Mouse (Mus musculus) heart, adult 2 months (tissue): Measurements from ENCODE around the gene Cpped1. TPM values are rescaled to one million over a fixed set of nuclear protein-coding genes. Genes with fewer than 3 reads are reported as not detected.

Experiments used
- DNase-seq, 2 experiments: peaks; one replicate each; pipeline ENCODE4 v3.0.0; 2021
- H3K27ac ChIP-seq: fragments of 200-600 bp; 2 replicates; pipeline ENCODE4 v1.8.1; 2022
- H3K27me3 ChIP-seq: fragments of 200-500 bp; 2 replicates; pipeline ENCODE4 v1.6.1; 2012; ENCODE audit warnings: mild to moderate bottlenecking, low read length, inconsistent platforms, mixed read lengths; ENCODE audit not compliant: control insufficient read depth, insufficient read depth
- H3K36me3 ChIP-seq: fragments of 200-500 bp; 2 replicates; pipeline ENCODE4 v1.6.1; 2012; ENCODE audit warnings: low read length, inconsistent platforms; ENCODE audit not compliant: control insufficient read depth, insufficient read depth
- H3K4me1 ChIP-seq: fragments of 200-500 bp; 2 replicates; pipeline ENCODE4 v1.6.1; 2011; ENCODE audit warnings: low read length; ENCODE audit not compliant: control insufficient read depth, insufficient read depth
- H3K4me3 ChIP-seq: fragments of 200-600 bp; 2 replicates; pipeline ENCODE4 v1.8.1; 2022
- H3K79me2 ChIP-seq: fragments of 200-500 bp; replicated peaks from 2 replicates; pipeline ENCODE4 v1.6.1; 2012; ENCODE audit warnings: mild to moderate bottlenecking, inconsistent platforms, low read length, moderate library complexity, mixed read lengths; ENCODE audit not compliant: control insufficient read depth, insufficient read depth
- H3K9ac ChIP-seq: fragments of 200-500 bp; 2 replicates; pipeline ENCODE4 v1.6.1; 2012; ENCODE audit warnings: low read depth, mild to moderate bottlenecking, control low read depth, inconsistent platforms, low read length, mixed read lengths
- CTCF ChIP-seq: fragments of 200-600 bp; IDR thresholded peaks from 2 replicates; pipeline ENCODE4 v1.8.1; 2022; ENCODE audit warnings: antibody characterized with exemption, mild to moderate bottlenecking, moderate library complexity
- EP300 ChIP-seq: fragments of 200-500 bp; IDR thresholded peaks from 2 replicates; pipeline ENCODE4 v1.6.1; 2011; ENCODE audit warnings: low read depth, low read length, control low read depth; ENCODE audit not compliant: insufficient read depth
- POLR2A ChIP-seq: fragments of 200-500 bp; IDR thresholded peaks from 2 replicates; pipeline ENCODE4 v1.6.1; 2011; ENCODE audit warnings: mild to moderate bottlenecking, low read depth, low read length, control low read depth; ENCODE audit not compliant: insufficient read depth
- WGBS: fragments of 180-500 bp; shearing (Covaris S2); methylation state at CpG from one replicate; pipeline ENCODE4 v1.1.7; 2018; 5-methylcytosine and 5-hydroxymethylcytosine counted together
- intact Hi-C: fragments of 180-260 bp; cut with DNase I; formaldehyde crosslinking; loops from one replicate; pipeline ENCODE4 v1.15.1; 2025
- long read RNA-seq: library from polyadenylated mRNA; stranded (forward); transcript quantifications from one replicate; pipeline ENCODE4 v2.0.0, GENCODE M21; 2021
- polyA plus RNA-seq: library from polyadenylated mRNA; depleted of rRNA; stranded (reverse); fragments of >200 nt; gene quantifications from 2 replicates; pipeline ENCODE4 v1.2.3, GENCODE M21; 2012; rRNA removed
- total RNA-seq, 2 experiments: library from RNA; stranded (reverse); gene quantifications; 2 replicates each; pipeline ENCODE4 v1.2.3; 2021

Cpped1 gene
- total RNA-seq = 10 to 100 TPM; 49.8 to 54.1 TPM
- 30.1 and 41.6 TPM in 2 replicates for polyA plus RNA-seq
- long read RNA-seq, transcript Cpped1-202 (4 exons, 2,663 nt) = major isoform, 25 of 33 reads
- long read RNA-seq, partial matches to known transcripts = 0 of 33 reads
- long read RNA-seq, other reads (novel, unspliced or antisense) = 8 of 33 reads

- peak; percentile 21; the same call in 1 of the 2 replicates for TF ChIP-seq CTCF
- TF ChIP-seq POLR2A = peak; percentile 95
- no peak for TF ChIP-seq EP300
- Histone ChIP-seq H3K27me3 (no peaks in the 10 kb centered on the region), H3K9ac (peak within 1 kb of the TSS; percentile 88), H3K36me3 (peaks cover 11% of the 10 kb centered on the region), H3K27ac (peak within 1 kb of the TSS; percentile 98), H3K4me3 (peak within 1 kb of the TSS; percentile 92), H3K4me1 (peaks cover 11% of the 10 kb centered on the region), H3K79me2 (0 out of 2 replicates have a peak, but pooled peaks cover 1% of the 10 kb centered on the region)
- peak; percentile 91 to 93 for DNase-seq
- intact Hi-C loops = loop anchor here (1.0 to 5.0 kb wide), 3 partner anchors 29 to 732 kb away; partner anchors contain the start of genes Gspt1 and Zc3h7a
- under 1% methylated on average over 32 of the region's 32 CpGs for WGBS
These were observed at the start of gene Cpped1 for GRCm38 (mm10) chr16:11909035-11909591. Gene Cpped1, minus strand, starts transcription at chr16:11909445.

GRCm38 (mm10) chr16:11940477-11940876, 31.2 kb upstream of the Cpped1 start:
- no peaks in the 10 kb centered on the region for H3K79me2 ChIP-seq
- no peaks in the 10 kb centered on the region for H3K4me1 ChIP-seq
- TF ChIP-seq POLR2A = no peak
- peak; percentile 98 for TF ChIP-seq CTCF
- DNase-seq = peak; percentile 21 to 46
- H3K27ac ChIP-seq = no peak overlapping the region
- H3K36me3 ChIP-seq = no peaks in the 10 kb centered on the region
- intact Hi-C loops = loop anchor here (5.0 kb wide), 1 partner anchor 473 kb away; no protein-coding TSS in a partner anchor
- H3K9ac ChIP-seq = no peak overlapping the region
- no peak overlapping the region for H3K4me3 ChIP-seq
- no peaks in the 10 kb centered on the region for H3K27me3 ChIP-seq

DNA sequence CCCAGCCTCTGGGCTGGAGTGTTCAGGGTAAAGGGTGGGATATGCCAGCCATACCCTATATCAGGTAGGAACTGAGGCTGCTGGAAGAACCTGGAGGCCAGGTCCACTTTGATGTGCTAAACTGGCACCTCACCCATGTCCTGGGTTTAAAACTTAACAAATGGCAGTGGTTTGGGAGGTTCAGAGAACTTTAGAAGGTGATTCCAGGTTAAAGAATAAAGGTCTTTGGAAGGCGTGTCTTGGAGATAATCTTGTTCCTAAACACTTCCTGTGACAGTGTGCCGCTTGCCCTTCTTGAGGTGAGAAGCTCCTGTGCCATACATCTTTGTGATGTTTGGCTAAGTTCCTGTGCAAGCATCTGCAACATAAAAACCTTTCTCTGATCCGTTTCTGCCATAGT, 1.6 kb upstream of the Cpped1 start:
- Histone ChIP-seq H3K27me3 (no peaks in the 10 kb centered on the region), H3K4me3 (no peak overlapping the region), H3K4me1 (peaks cover 10% of the 10 kb centered on the region), H3K36me3 (peaks cover 11% of the 10 kb centered on the region), H3K9ac (no peak overlapping the region), H3K27ac (no peak overlapping the region), H3K79me2 (0 out of 2 replicates have a peak, but pooled peaks cover 1% of the 10 kb centered on the region)
- 79% methylated on average over 3 of the region's 3 CpGs for WGBS
- TF ChIP-seq POLR2A = no peak
- intact Hi-C loops = loop anchor here (10.0 kb wide), 1 partner anchor 586 kb away; the partner anchor contains the start of gene Snx29
- DNase-seq = no peak

DNA sequence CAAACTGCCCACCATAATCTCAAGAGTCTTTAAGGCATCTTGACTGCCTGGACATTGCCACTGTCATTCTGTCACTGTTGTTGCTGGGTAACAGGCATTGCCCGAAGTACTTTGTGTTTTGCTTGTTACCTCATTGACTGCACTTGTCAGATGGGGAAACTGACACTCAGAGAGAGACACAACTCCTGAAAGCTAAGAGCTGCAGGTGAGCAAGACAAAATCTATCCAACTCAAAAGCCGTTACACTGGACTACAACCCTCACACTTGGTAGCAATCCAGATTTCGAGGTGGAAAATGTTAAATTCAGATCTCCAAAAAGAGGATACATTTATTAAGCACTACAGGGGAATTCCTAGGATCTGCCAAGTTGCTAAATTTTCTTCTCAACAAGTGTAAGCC, 572 bp upstream of the Cpped1 start:
- intact Hi-C loops = loop anchor here (1.0 to 10.0 kb wide), 4 partner anchors 30 to 733 kb away; partner anchors contain the start of genes Gspt1, Snx29 and Zc3h7a
- Histone ChIP-seq H3K27ac (peak overlapping the region; percentile 98), H3K36me3 (peaks cover 11% of the 10 kb centered on the region), H3K4me3 (peak overlapping the region; percentile 92), H3K9ac (peak overlapping the region; percentile 19; the same call in 1 of the 2 replicates), H3K79me2 (0 out of 2 replicates have a peak, but pooled peaks cover 1% of the 10 kb centered on the region), H3K27me3 (no peaks in the 10 kb centered on the region), H3K4me1 (peaks cover 10% of the 10 kb centered on the region)
- no peak for DNase-seq
- no peak for TF ChIP-seq POLR2A
- TF ChIP-seq EP300 = no peak
- TF ChIP-seq CTCF = no peak
- 78% methylated on average over 3 of the region's 3 CpGs for WGBS

DNA sequence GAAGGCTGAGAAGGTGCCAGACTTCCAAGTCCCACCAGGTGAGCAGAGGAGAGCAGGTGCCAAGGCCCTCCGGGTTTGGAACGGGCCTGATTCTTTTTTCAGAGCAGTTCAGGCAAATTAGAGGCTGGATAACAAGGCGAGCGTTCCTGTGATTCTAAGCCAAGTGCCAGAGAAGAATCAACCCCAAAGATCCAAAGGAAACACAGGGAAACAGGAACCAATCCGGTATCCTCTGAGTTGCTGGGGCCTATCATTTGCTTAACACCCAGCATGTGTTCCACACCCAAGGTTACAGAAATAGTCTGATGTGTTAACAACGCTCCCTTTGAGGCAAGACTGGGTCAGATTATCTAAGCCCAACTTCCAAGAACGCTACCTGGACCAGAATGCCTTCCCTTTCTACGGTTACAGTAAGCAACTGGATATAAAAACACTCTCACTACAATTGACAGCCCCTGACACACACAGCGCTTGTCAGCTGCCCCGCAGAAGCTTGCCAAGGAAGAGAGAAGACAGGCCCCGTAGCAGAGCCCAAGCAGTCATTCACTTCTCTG, 707 bp downstream of the Cpped1 start:
- Histone ChIP-seq H3K79me2 (0 out of 2 replicates have a peak, but pooled peaks cover 1% of the 10 kb centered on the region), H3K9ac (peak overlapping the region; percentile 88), H3K36me3 (peaks cover 11% of the 10 kb centered on the region), H3K27me3 (no peaks in the 10 kb centered on the region), H3K4me1 (peaks cover 11% of the 10 kb centered on the region), H3K27ac (peak overlapping the region; percentile 98), H3K4me3 (peak overlapping the region; percentile 92)
- intact Hi-C loops = loop anchor here (1.0 to 5.0 kb wide), 3 partner anchors 28 to 731 kb away; partner anchors contain the start of genes Gspt1 and Zc3h7a
- no peak for DNase-seq
- 13% methylated on average over 11 of the region's 11 CpGs for WGBS
- no peak for TF ChIP-seq POLR2A
- TF ChIP-seq CTCF = no peak
- TF ChIP-seq EP300 = no peak

- Histone ChIP-seq H3K4me1 (peaks cover 11% of the 10 kb centered on the region), H3K27me3 (no peaks in the 10 kb centered on the region), H3K79me2 (0 out of 2 replicates have a peak, but pooled peaks cover 1% of the 10 kb centered on the region), H3K27ac (peak overlapping the region; percentile 98), H3K4me3 (peak overlapping the region; percentile 92), H3K9ac (no peak overlapping the region), H3K36me3 (peaks cover 11% of the 10 kb centered on the region)
- TF ChIP-seq POLR2A = no peak
- no peak for TF ChIP-seq CTCF
- no peak for TF ChIP-seq EP300
- DNase-seq = no peak
- intact Hi-C loops = loop anchor here (5.0 kb wide), 2 partner anchors 656 to 731 kb away; partner anchors contain the start of genes Gspt1 and Zc3h7a
- 71% methylated on average over 4 of the region's 4 CpGs for WGBS
These were observed 1.4 kb downstream of the Cpped1 start for GRCm38 (mm10) chr16:11907816-11908215.
